Mouse (Mus musculus) CH12.LX (cell line): ENCODE data around the gene Timm13. TPM values are rescaled to one million over a fixed set of nuclear protein-coding genes. Genes with fewer than 3 reads are reported as not detected.

Source experiments
- DNase-seq: peaks from one replicate; pipeline ENCODE4 v3.0.0-alpha.2; 2013; ENCODE audit errors: extremely low read depth
- H3K27ac ChIP-seq: 2 replicates; pipeline ENCODE4 v1.5.1; 2012; ENCODE audit warnings: low read depth, mild to moderate bottlenecking, control low read depth, moderate library complexity; ENCODE audit not compliant: insufficient read depth
- H3K27me3 ChIP-seq: replicated peaks from 2 replicates; pipeline ENCODE3; 2012; ENCODE audit warnings: inconsistent platforms
- H3K36me3 ChIP-seq, 2 experiments: replicated peaks in 1 of 2; 2 replicates each; pipeline versions ENCODE3 to v1.6.1; 2012; ENCODE audit warnings: inconsistent platforms in 1 of 2, low read length in 1 of 2, mild to moderate bottlenecking in 1 of 2, mixed read lengths in 1 of 2, moderate library complexity in 1 of 2; ENCODE audit not compliant: control insufficient read depth in 1 of 2, insufficient read depth in 1 of 2
- H3K4me1 ChIP-seq, 2 experiments: 2 replicates each; pipeline ENCODE4 v1.6.1; 2012; ENCODE audit warnings: inconsistent platforms in 1 of 2, moderate library complexity in 1 of 2; ENCODE audit not compliant: insufficient read depth in 2 of 2, control insufficient read depth in 1 of 2
- H3K4me2 ChIP-seq: 2 replicates; pipeline ENCODE4 v1.6.1; 2012; ENCODE audit warnings: low read depth, mild to moderate bottlenecking, control low read depth; ENCODE audit not compliant: poor library complexity, insufficient read depth, severe bottlenecking
- H3K4me3 ChIP-seq, 3 experiments: fragments of 150-350 bp in 1 of 3; sonication (generic) in 1 of 3; replicated peaks in 1 of 3; 2 replicates each; pipeline versions ENCODE3 to v1.5.1; 2011 to 2012; ENCODE audit warnings: low read depth in 2 of 3, low read length in 2 of 3, mild to moderate bottlenecking in 2 of 3, moderate library complexity in 2 of 3, control low read depth in 1 of 3, improper control_type of control experiment in 1 of 3, inconsistent platforms in 1 of 3, mixed read lengths in 1 of 3; ENCODE audit not compliant: poor library complexity in 1 of 3
- H3K79me2 ChIP-seq: replicated peaks from 2 replicates; pipeline ENCODE4 v1.6.1; 2012; ENCODE audit warnings: mild to moderate bottlenecking, moderate library complexity; ENCODE audit not compliant: control insufficient read depth, poor library complexity, insufficient read depth, severe bottlenecking; ENCODE audit errors: extremely low read depth
- H3K9ac ChIP-seq: 2 replicates; pipeline ENCODE4 v1.6.1; 2012; ENCODE audit warnings: low read depth, mild to moderate bottlenecking, control low read depth, moderate library complexity; ENCODE audit not compliant: insufficient read depth
- H3K9me3 ChIP-seq: replicated peaks from 2 replicates; pipeline ENCODE3; 2012; ENCODE audit warnings: low read length, inconsistent platforms, mixed read lengths
- BHLHE40 ChIP-seq: IDR thresholded peaks from 2 replicates; pipeline ENCODE4 v1.6.1; 2011; ENCODE audit warnings: mild to moderate bottlenecking, low read depth, low read length, improper control_type of control experiment
- CHD2 ChIP-seq: IDR thresholded peaks from 2 replicates; pipeline ENCODE4 v1.6.1; 2011; ENCODE audit warnings: low read length, improper control_type of control experiment
- ELF1 ChIP-seq: IDR thresholded peaks from 2 replicates; pipeline ENCODE4 v1.6.1; 2014; ENCODE audit warnings: low read depth, mild to moderate bottlenecking, inconsistent platforms, low read length, improper control_type of control experiment
- EP300 ChIP-seq: IDR thresholded peaks from 2 replicates; pipeline ENCODE4 v1.6.1; 2011; ENCODE audit warnings: low read length, improper control_type of control experiment
- ETS1 ChIP-seq: conservative IDR thresholded peaks from 2 replicates; pipeline ENCODE4 v1.6.1; 2012; ENCODE audit warnings: low read depth, mild to moderate bottlenecking, inconsistent platforms, low read length, improper control_type of control experiment, moderate library complexity
- HCFC1 ChIP-seq: IDR thresholded peaks from 2 replicates; pipeline ENCODE4 v1.6.1; 2012; ENCODE audit warnings: low read depth, mild to moderate bottlenecking, inconsistent platforms, low read length, improper control_type of control experiment
- IRF4 ChIP-seq: IDR thresholded peaks from 2 replicates; pipeline ENCODE4 v1.6.1; 2014; ENCODE audit warnings: low read depth, mild to moderate bottlenecking, inconsistent platforms, low read length, improper control_type of control experiment
- JUN ChIP-seq: IDR thresholded peaks from 2 replicates; pipeline ENCODE4 v1.6.1; 2011; ENCODE audit warnings: low read depth, mild to moderate bottlenecking, low read length, improper control_type of control experiment, moderate library complexity; ENCODE audit not compliant: insufficient read depth
- MAFK ChIP-seq: IDR thresholded peaks from 2 replicates; pipeline ENCODE4 v1.6.1; 2011; ENCODE audit warnings: low read length, improper control_type of control experiment; ENCODE audit not compliant: insufficient replicate concordance
- NRF1 ChIP-seq: IDR thresholded peaks from 2 replicates; pipeline ENCODE4 v1.6.1; 2014; ENCODE audit warnings: low read depth, mild to moderate bottlenecking, inconsistent platforms, low read length, improper control_type of control experiment, moderate library complexity
- PAX5 ChIP-seq: IDR thresholded peaks from 2 replicates; pipeline ENCODE4 v1.6.1; 2012; ENCODE audit warnings: low read length, inconsistent platforms, mixed read lengths
- RAD21 ChIP-seq: IDR thresholded peaks from 2 replicates; pipeline ENCODE4 v1.6.1; 2011; ENCODE audit warnings: low read depth, mild to moderate bottlenecking, low read length, improper control_type of control experiment, moderate library complexity
- SMC3 ChIP-seq: IDR thresholded peaks from 2 replicates; pipeline ENCODE4 v1.6.1; 2011; ENCODE audit warnings: low read depth, low read length, improper control_type of control experiment
- TBP ChIP-seq: conservative IDR thresholded peaks from 2 replicates; pipeline ENCODE4 v1.6.1; 2011; ENCODE audit warnings: low read depth, low read length, improper control_type of control experiment
- ZKSCAN1 ChIP-seq: IDR thresholded peaks from 2 replicates; pipeline ENCODE4 v1.6.1; 2012; ENCODE audit warnings: low read depth, inconsistent platforms, low read length, improper control_type of control experiment, borderline replicate concordance
- ZMIZ1 ChIP-seq: IDR thresholded peaks from 2 replicates; pipeline ENCODE4 v1.6.1; 2012; ENCODE audit warnings: low read depth, mild to moderate bottlenecking, inconsistent platforms, low read length, improper control_type of control experiment
- ZNF384 ChIP-seq: IDR thresholded peaks from 2 replicates; pipeline ENCODE4 v1.6.1; 2012; ENCODE audit warnings: low read depth, low read length, improper control_type of control experiment, inconsistent platforms
- dilution Hi-C: fragments of 300-500 bp; cut with MboI; formaldehyde crosslinking; loops from 2 replicates; pipeline ENCODE4 v1.14.3; 2020; ENCODE audit warnings: low sequenced_read_pairs; ENCODE audit not compliant: extremely low pct_unique_long_range_greater_than_20kb, extremely low pct_ligation_motif_present
- in situ Hi-C: fragments of 300-500 bp; cut with MboI; formaldehyde crosslinking; loops from 3 replicates; pipeline ENCODE4 v1.14.3; 2019; ENCODE audit warnings: low sequenced_read_pairs, low pct_ligation_motif_present, low pct_unique_long_range_greater_than_20kb, mixed read lengths
- polyA plus RNA-seq: library from polyadenylated mRNA; unstranded; fragments of >175 nt; gene quantifications from 2 replicates; pipeline ENCODE4 v1.2.1, GENCODE M21; 2012; ENCODE audit warnings: low read depth; ENCODE audit not compliant: insufficient read length
- total RNA-seq, 2 experiments: library from RNA; depleted of rRNA; stranded (reverse); fragments of 300-350 nt in 1 of 2; fragments of >200 nt in 1 of 2; gene quantifications; 2 replicates each; pipeline ENCODE4 v1.2.3; 2012 to 2014

The Timm13 gene
- total and polyA plus RNA-seq, 3 experiments, result 137 to 292 (median 279) TPM

DNA sequence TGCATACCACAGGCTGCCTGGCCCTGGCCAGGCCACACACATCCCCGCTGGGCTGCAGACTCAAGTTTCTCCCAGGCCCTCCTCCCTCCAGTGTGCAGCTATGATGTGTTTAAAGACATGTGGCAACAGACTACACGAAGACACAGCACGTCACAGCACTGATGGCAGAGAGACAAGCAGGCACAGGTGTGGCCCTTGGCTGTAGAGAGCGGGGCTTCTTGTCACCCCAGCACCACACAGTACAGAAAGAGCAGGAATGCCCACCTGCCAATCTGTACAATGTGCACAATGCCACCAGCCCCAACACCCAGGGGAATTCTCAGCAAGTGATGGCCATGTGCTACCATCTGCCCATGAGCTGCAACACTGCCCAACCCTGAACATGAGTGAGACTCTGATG is 10.6 kb upstream of the Timm13 start:
- H3K36me3 ChIP-seq, result peaks cover 16 to 90% of the 10 kb centered on the region in 2 experiments
- H3K4me1 ChIP-seq, result peaks cover 4 to 11% of the 10 kb centered on the region in 2 experiments; a peak in 2 of 4 replicates
- no peaks in the 10 kb centered on the region for H3K9me3 ChIP-seq
- no peak overlapping the region for H3K4me2 ChIP-seq
- no peaks in the 10 kb centered on the region for H3K79me2 ChIP-seq
- in situ Hi-C loops, result no loop called here
- H3K9ac ChIP-seq, result no peak overlapping the region
- no peak for TF ChIP-seq HCFC1
- no peak for TF ChIP-seq BHLHE40
- no peak for TF ChIP-seq PAX5
- dilution Hi-C loops, result no loop called here
- DNase-seq, result no peak
- no peaks in the 10 kb centered on the region for H3K27me3 ChIP-seq
- H3K4me3 ChIP-seq, result no peak overlapping the region
- no peak overlapping the region for H3K27ac ChIP-seq

DNA sequence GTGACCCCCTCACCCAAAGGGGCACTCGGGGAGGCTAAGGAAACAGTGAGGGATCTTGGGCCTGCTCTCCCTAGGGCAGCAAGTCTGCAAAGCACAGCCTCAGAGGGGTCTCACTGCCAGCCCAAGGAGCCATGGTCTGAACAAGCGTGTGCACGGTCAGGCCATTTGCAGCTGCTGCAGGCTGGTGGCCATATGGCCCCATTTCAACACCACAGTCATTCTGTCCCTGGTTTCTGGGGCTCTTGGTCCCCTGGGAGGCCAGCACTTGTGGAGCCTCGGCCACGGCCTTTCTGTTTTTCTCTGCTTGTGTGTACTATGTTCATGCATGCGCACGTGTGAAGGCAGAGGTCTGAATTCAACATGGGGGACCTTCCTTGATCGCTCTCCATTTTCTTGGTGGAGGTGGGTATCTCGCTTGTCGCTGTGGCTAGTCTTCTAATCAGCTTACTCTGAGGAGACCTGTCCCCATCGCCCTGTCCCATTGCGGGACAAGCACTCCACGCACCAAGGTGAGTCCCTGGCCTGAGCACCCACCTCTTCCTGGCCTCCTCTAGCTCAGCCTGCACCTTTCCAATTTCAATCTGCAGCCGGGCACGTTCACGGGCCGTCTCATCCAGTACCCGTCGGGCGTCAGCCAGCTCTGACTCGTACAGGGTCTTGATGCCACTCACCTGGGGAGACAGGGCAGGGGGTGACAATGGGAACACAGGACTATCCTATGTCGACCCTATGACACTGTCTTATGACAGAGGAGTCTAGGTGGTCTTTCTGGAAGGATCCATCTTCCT is 8.8 kb upstream of the Timm13 start:
- no peak overlapping the region for H3K4me2 ChIP-seq
- no peak for DNase-seq
- peaks cover 0 to 11% of the 10 kb centered on the region in 2 experiments; a peak in 1 of 4 replicates for H3K4me1 ChIP-seq
- H3K4me3 ChIP-seq, result no peak overlapping the region
- no peak overlapping the region for H3K9ac ChIP-seq
- TF ChIP-seq EP300, result no peak
- no peak for TF ChIP-seq CHD2
- TF ChIP-seq ETS1, result no peak
- peak; percentile 30; the same call in 1 of the 2 replicates for TF ChIP-seq BHLHE40
- TF ChIP-seq ZMIZ1, result no peak
- no peak for TF ChIP-seq ZKSCAN1
- no peaks in the 10 kb centered on the region for H3K9me3 ChIP-seq
- H3K36me3 ChIP-seq, result peaks cover 24 to 92% of the 10 kb centered on the region in 2 experiments
- dilution Hi-C loops, result no loop called here
- H3K27ac ChIP-seq, result no peak overlapping the region
- in situ Hi-C loops, result no loop called here
- no peaks in the 10 kb centered on the region for H3K79me2 ChIP-seq
- no peaks in the 10 kb centered on the region for H3K27me3 ChIP-seq

DNA sequence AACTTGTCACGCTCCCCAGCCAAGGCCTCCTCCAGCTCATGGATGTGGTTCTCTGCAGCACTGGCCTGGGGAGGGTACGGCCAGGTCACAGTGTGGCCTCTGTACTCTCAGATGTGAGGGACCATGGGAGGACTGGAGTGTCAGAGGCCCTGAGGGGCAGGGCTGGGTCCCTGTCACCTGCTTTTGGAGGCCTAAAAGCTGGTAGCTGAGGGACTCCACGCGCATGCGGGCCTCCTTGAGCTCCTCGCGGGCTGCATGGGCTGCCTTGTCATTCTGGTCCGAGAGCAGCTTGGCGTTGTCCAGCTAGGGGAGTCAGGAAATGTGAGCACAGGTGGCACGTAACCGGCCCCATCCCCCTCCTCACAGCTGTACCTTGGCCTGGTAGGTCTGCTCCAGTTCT is 3.9 kb upstream of the Timm13 start:
- in situ Hi-C loops, result no loop called here
- no peak for DNase-seq
- dilution Hi-C loops, result no loop called here
- TF ChIP-seq NRF1 (no peak), JUN (no peak), IRF4 (no peak), MAFK (no peak), RAD21 (no peak), TBP (no peak), ZMIZ1 (no peak), ELF1 (no peak), ZNF384 (no peak), SMC3 (no peak)
- TF ChIP-seq, all 38 proteins: peak for 0
- H3K4me1 ChIP-seq, result peaks cover 6 to 8% of the 10 kb centered on the region in 2 experiments; a peak in 3 of 4 replicates
- peaks cover 3% of the 10 kb centered on the region; the same call in 1 of the 2 replicates for H3K79me2 ChIP-seq
- H3K4me2 ChIP-seq, result no peak overlapping the region
- H3K27me3 ChIP-seq, result no peaks in the 10 kb centered on the region
- no peak overlapping the region for H3K4me3 ChIP-seq
- H3K27ac ChIP-seq, result no peak overlapping the region
- H3K9ac ChIP-seq, result no peak overlapping the region
- H3K36me3 ChIP-seq, result peaks cover 40 to 84% of the 10 kb centered on the region in 2 experiments
- no peaks in the 10 kb centered on the region for H3K9me3 ChIP-seq
